Mouse (Mus musculus) forelimb bud, embryonic 11.5 days (tissue): ENCODE measurements around the gene Flrt3.

Experiments
- DNase-seq: peaks from one replicate; pipeline ENCODE4 v3.0.0-alpha.2; 2012; ENCODE audit warnings: low read depth, low spot score

Flrt3 gene

GRCm38 (mm10) chr2:140653481-140653880 is 17.8 kb downstream of the Flrt3 start:
- no peak for DNase-seq

GRCm38 (mm10) chr2:140621730-140622337 is 49.4 kb downstream of the Flrt3 start:
- no peak for DNase-seq

GRCm38 (mm10) chr2:140615451-140615850 is 55.8 kb downstream of the Flrt3 start:
- no peak for DNase-seq
